Mouse (Mus musculus) stomach, embryonic 15.5 days (tissue): ENCODE measurements around the gene Apbb1ip. TPM values are rescaled to one million over a fixed set of nuclear protein-coding genes. Genes with fewer than 3 reads are reported as not detected.

Experiments used
- ATAC-seq: fragments of 200-750 bp; cut with Nextera tagmentation; 2 replicates; pipeline ENCODE4 v1.8.0; 2017; ENCODE audit warnings: low read depth, moderate number of reproducible peaks, moderate TSS enrichment; ENCODE audit not compliant: insufficient read depth, low FRiP score
- H3K27ac ChIP-seq: fragments of 300-500 bp; sonication (generic); 2 replicates; pipeline ENCODE4 v1.5.1; 2015; ENCODE audit warnings: mild to moderate bottlenecking, inconsistent platforms
- H3K27me3 ChIP-seq: fragments of 300-500 bp; sonication (generic); replicated peaks from 2 replicates; pipeline ENCODE4 v1.6.1; 2015; ENCODE audit warnings: inconsistent platforms
- H3K36me3 ChIP-seq: fragments of 300-500 bp; sonication (generic); 2 replicates; pipeline ENCODE4 v1.6.1; 2015; ENCODE audit warnings: inconsistent platforms
- H3K4me1 ChIP-seq: fragments of 300-500 bp; sonication (generic); 2 replicates; pipeline ENCODE4 v1.6.1; 2015; ENCODE audit warnings: inconsistent platforms
- H3K4me2 ChIP-seq: fragments of 300-500 bp; sonication (generic); 2 replicates; pipeline ENCODE4 v1.6.1; 2015; ENCODE audit warnings: mild to moderate bottlenecking, inconsistent platforms
- H3K4me3 ChIP-seq: fragments of 300-500 bp; sonication (generic); replicated peaks from 2 replicates; pipeline ENCODE4 v1.5.1; 2015; ENCODE audit warnings: inconsistent platforms
- H3K9ac ChIP-seq: fragments of 300-500 bp; sonication (generic); 2 replicates; pipeline ENCODE4 v1.6.1; 2015; ENCODE audit warnings: inconsistent platforms
- H3K9me3 ChIP-seq: fragments of 300-500 bp; sonication (generic); 2 replicates; pipeline ENCODE4 v1.6.1; 2016; ENCODE audit warnings: inconsistent platforms
- WGBS: fragments of 180-500 bp; shearing (Covaris S2); methylation state at CpG from one replicate; pipeline ENCODE4 v1.1.7; 2015; 5-methylcytosine and 5-hydroxymethylcytosine counted together
- polyA plus RNA-seq: library from polyadenylated mRNA; unstranded; fragments of >200 nt; fragmentation: Nextera tagmentation; extraction: Ambion mirVana; gene quantifications from 2 replicates; pipeline ENCODE4 v1.2.1, GENCODE M21; 2015

Apbb1ip gene
- polyA plus RNA-seq, 1 experiment from 2014 or later, result 4.2 TPM

- WGBS, result 56% methylated on average over 2 of the region's 2 CpGs
- Histone ChIP-seq H3K9ac (no peak overlapping the region), H3K36me3 (no peaks in the 10 kb centered on the region), H3K9me3 (no peaks in the 10 kb centered on the region), H3K4me2 (no peak overlapping the region), H3K27me3 (no peaks in the 10 kb centered on the region), H3K4me1 (no peaks in the 10 kb centered on the region), H3K27ac (no peak overlapping the region), H3K4me3 (no peak overlapping the region)
- ATAC-seq, result no peak
Observed at GRCm38 (mm10) chr2:22776568-22777230, 2.8 kb downstream of the Apbb1ip start.

GRCm38 (mm10) chr2:22777757-22778156 is 3.9 kb downstream of the Apbb1ip start:
- Histone ChIP-seq H3K27ac (no peak overlapping the region), H3K36me3 (no peaks in the 10 kb centered on the region), H3K4me3 (no peak overlapping the region), H3K4me2 (no peak overlapping the region), H3K9me3 (no peaks in the 10 kb centered on the region), H3K9ac (no peak overlapping the region), H3K27me3 (no peaks in the 10 kb centered on the region), H3K4me1 (no peaks in the 10 kb centered on the region)
- WGBS, result 87% methylated on average over 3 of the region's 3 CpGs
- no peak for ATAC-seq

- Histone ChIP-seq H3K36me3 (no peaks in the 10 kb centered on the region), H3K4me1 (no peaks in the 10 kb centered on the region), H3K4me2 (no peak overlapping the region), H3K27ac (no peak overlapping the region), H3K9ac (no peak overlapping the region), H3K27me3 (no peaks in the 10 kb centered on the region), H3K4me3 (no peak overlapping the region), H3K9me3 (no peaks in the 10 kb centered on the region)
- ATAC-seq, result no peak
- WGBS, result 75% methylated on average over 1 of the region's 1 CpGs
Observed at GRCm38 (mm10) chr2:22780884-22781283, 7.0 kb downstream of the Apbb1ip start.

- Histone ChIP-seq H3K4me1 (no peaks in the 10 kb centered on the region), H3K4me2 (no peak overlapping the region), H3K9me3 (no peaks in the 10 kb centered on the region), H3K9ac (no peak overlapping the region), H3K27ac (no peak overlapping the region), H3K36me3 (no peaks in the 10 kb centered on the region), H3K27me3 (no peaks in the 10 kb centered on the region), H3K4me3 (no peak overlapping the region)
- WGBS, result 36% methylated on average over 4 of the region's 4 CpGs
- ATAC-seq, result no peak
Observed at GRCm38 (mm10) chr2:22781387-22782009, 7.6 kb downstream of the Apbb1ip start.

- ATAC-seq, result no peak; the same call in 1 of the 2 replicates
- 55% methylated on average over 3 of the region's 3 CpGs for WGBS
- Histone ChIP-seq H3K9ac (no peak overlapping the region), H3K4me2 (no peak overlapping the region), H3K27ac (no peak overlapping the region), H3K36me3 (no peaks in the 10 kb centered on the region), H3K4me3 (no peak overlapping the region), H3K9me3 (no peaks in the 10 kb centered on the region), H3K4me1 (no peaks in the 10 kb centered on the region), H3K27me3 (no peaks in the 10 kb centered on the region)
Observed at GRCm38 (mm10) chr2:22782057-22782456, 8.2 kb downstream of the Apbb1ip start.

- no peaks in the 10 kb centered on the region for H3K9me3 ChIP-seq
- H3K4me2 ChIP-seq, result no peak overlapping the region
- H3K4me3 ChIP-seq, result no peak overlapping the region
- H3K9ac ChIP-seq, result no peak overlapping the region
- no peak overlapping the region for H3K27ac ChIP-seq
- no peaks in the 10 kb centered on the region for H3K36me3 ChIP-seq
- no peak for ATAC-seq
- 78% methylated on average over 2 of the region's 2 CpGs for WGBS
- no peaks in the 10 kb centered on the region for H3K27me3 ChIP-seq
- no peaks in the 10 kb centered on the region for H3K4me1 ChIP-seq
Observed at GRCm38 (mm10) chr2:22783137-22783638, 9.3 kb downstream of the Apbb1ip start.

GRCm38 (mm10) chr2:22784186-22784585 is 10.3 kb downstream of the Apbb1ip start:
- Histone ChIP-seq H3K4me3 (no peak overlapping the region), H3K27me3 (no peaks in the 10 kb centered on the region), H3K9ac (no peak overlapping the region), H3K27ac (no peak overlapping the region), H3K9me3 (no peaks in the 10 kb centered on the region), H3K4me1 (no peaks in the 10 kb centered on the region), H3K36me3 (no peaks in the 10 kb centered on the region), H3K4me2 (no peak overlapping the region)
- WGBS, result 87% methylated on average over 3 of the region's 3 CpGs
- no peak for ATAC-seq

- H3K9me3 ChIP-seq, result no peaks in the 10 kb centered on the region
- H3K36me3 ChIP-seq, result no peaks in the 10 kb centered on the region
- H3K4me1 ChIP-seq, result no peaks in the 10 kb centered on the region
- ATAC-seq, result no peak
- WGBS, result 39% methylated on average over 1 of the region's 1 CpGs
- H3K27me3 ChIP-seq, result no peaks in the 10 kb centered on the region
- H3K27ac ChIP-seq, result no peak overlapping the region
- H3K4me2 ChIP-seq, result no peak overlapping the region
- no peak overlapping the region for H3K4me3 ChIP-seq
- no peak overlapping the region for H3K9ac ChIP-seq
Observed at GRCm38 (mm10) chr2:22784771-22785170, 10.9 kb downstream of the Apbb1ip start.

GRCm38 (mm10) chr2:22788658-22789057 is 14.8 kb downstream of the Apbb1ip start:
- Histone ChIP-seq H3K9ac (no peak overlapping the region), H3K9me3 (no peaks in the 10 kb centered on the region), H3K4me2 (no peak overlapping the region), H3K27ac (no peak overlapping the region), H3K4me3 (no peak overlapping the region), H3K4me1 (no peaks in the 10 kb centered on the region), H3K36me3 (no peaks in the 10 kb centered on the region), H3K27me3 (no peaks in the 10 kb centered on the region)
- WGBS, result 93% methylated on average over 2 of the region's 2 CpGs
- ATAC-seq, result no peak

GRCm38 (mm10) chr2:22789576-22789975 is 15.7 kb downstream of the Apbb1ip start:
- no peak overlapping the region for H3K27ac ChIP-seq
- no peaks in the 10 kb centered on the region for H3K27me3 ChIP-seq
- 44% methylated on average over 1 of the region's 1 CpGs for WGBS
- H3K9ac ChIP-seq, result no peak overlapping the region
- no peaks in the 10 kb centered on the region for H3K4me1 ChIP-seq
- H3K4me3 ChIP-seq, result no peak overlapping the region
- ATAC-seq, result no peak
- H3K36me3 ChIP-seq, result no peaks in the 10 kb centered on the region
- no peaks in the 10 kb centered on the region for H3K9me3 ChIP-seq
- H3K4me2 ChIP-seq, result no peak overlapping the region

- no peak for ATAC-seq
Observed at GRCm38 (mm10) chr2:22790435-22790834, 16.5 kb downstream of the Apbb1ip start.

GRCm38 (mm10) chr2:22795087-22795486 is 21.2 kb downstream of the Apbb1ip start:
- H3K4me2 ChIP-seq, result no peak overlapping the region
- H3K27ac ChIP-seq, result no peak overlapping the region
- no peak overlapping the region for H3K9ac ChIP-seq
- no peaks in the 10 kb centered on the region for H3K4me1 ChIP-seq
- H3K4me3 ChIP-seq, result no peak overlapping the region
- H3K9me3 ChIP-seq, result no peaks in the 10 kb centered on the region
- ATAC-seq, result no peak
- 70% methylated on average over 3 of the region's 3 CpGs for WGBS
- no peaks in the 10 kb centered on the region for H3K27me3 ChIP-seq
- no peaks in the 10 kb centered on the region for H3K36me3 ChIP-seq

More at GRCm38 (mm10) chr2:22790435-22790834, 16.5 kb downstream of the Apbb1ip start:
- H3K9ac ChIP-seq, result no peak overlapping the region
- no peaks in the 10 kb centered on the region for H3K27me3 ChIP-seq
- H3K4me1 ChIP-seq, result no peaks in the 10 kb centered on the region
- 10% methylated on average over 1 of the region's 1 CpGs for WGBS
- no peaks in the 10 kb centered on the region for H3K9me3 ChIP-seq
- H3K27ac ChIP-seq, result no peak overlapping the region
- H3K4me3 ChIP-seq, result no peak overlapping the region
- H3K36me3 ChIP-seq, result no peaks in the 10 kb centered on the region
- H3K4me2 ChIP-seq, result no peak overlapping the region
